Mouse (Mus musculus): ENCODE results near the gene Igf2bp2.
A peak's percentile ranks its signal among the peaks of the same experiment; 100 is the strongest.

Igf2bp2 gene

DNA sequence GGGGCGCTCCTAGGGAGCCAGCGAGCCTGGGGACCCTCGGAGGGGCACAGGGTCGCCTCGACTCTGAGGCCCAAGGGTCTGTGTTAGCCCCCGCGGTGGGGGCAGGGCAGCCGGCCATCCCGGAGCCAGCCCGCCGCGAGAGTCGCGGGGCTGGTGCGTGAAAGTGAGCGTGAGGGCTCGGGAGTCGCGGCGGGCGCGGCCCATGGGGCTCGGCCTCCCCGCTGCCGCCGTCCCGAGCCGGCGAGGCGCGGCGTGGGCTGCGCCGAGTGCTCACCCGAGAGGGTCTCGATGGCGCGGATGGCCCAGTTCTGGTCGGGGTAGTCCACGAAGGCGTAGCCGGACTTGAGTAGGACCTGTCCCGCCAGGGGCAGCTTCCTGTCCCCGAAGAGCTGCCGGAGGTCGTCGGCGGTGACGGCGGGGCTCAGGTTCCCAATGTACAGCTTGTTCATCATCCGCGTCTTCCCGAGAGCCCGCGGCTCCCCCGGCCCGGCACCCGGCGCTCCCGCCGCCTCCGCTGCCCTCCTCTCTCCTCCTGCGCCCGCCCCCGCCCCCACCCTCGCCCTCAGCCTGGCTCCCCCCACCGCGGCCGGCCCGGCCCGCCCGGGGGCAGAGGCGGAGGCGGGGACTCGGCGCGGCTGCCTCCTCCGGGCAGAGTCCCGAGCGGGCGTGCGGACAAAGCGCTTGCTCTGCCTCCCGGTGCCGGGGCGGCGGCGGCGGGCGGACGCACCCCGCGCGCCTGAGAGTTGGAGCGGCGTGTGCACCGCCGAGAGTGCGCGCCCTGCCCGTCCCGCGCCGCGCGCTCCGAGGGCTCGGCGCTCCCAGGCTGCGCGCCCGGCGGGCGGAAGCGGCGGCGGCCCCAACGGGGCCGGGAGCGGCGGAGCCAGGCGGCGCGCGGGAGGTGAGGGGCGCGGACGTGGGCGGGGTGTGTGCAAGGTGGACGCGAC, at the start of gene Igf2bp2:
Igf2bp2 (minus strand) TSS at position 788 of the 944 bp plus-strand sequence.
- DNase-seq (ENCODE audit: low read depth), result peak; percentile 89

DNA sequence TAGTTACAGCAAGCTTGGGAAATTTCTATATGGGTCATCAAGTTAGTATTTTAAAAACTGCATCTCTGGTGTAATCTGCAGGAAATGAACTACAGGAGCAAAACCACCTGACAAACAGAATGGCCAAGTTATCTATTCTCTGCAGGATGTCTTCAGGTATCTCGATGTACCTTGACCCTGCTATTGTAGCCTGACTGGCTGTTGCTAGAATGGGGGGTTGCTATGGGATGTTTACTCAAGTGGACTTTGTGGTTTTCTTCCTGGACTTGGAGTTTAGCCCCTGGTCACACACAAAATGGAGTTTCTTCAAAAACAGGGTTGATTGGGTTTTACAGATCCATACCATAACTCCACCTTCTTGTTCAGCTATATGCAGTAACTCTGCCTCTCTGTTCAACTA, 40.4 kb upstream of the Igf2bp2 start:
- no peak for DNase-seq (ENCODE audit: low read depth)

DNA sequence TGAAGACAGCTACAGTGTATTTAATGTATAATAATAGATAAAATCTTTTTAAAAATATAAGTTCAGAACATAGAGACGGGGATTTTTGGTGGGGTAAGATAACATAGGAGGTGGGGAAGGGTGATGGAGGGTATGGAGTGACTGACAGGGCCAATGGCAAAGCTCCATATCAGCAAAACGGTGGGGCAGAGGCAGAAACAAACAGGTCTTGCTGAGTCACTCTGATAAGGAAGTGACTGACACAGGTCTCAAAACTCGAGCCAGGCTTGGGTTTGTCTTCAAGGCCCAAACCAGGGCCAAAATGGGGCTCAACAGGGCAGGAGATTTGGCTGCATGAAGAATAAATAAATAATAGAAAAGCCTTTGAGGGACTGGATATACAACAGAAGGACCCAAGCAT, 38.8 kb upstream of the Igf2bp2 start:
- DNase-seq (ENCODE audit: low read depth), result no peak

DNA sequence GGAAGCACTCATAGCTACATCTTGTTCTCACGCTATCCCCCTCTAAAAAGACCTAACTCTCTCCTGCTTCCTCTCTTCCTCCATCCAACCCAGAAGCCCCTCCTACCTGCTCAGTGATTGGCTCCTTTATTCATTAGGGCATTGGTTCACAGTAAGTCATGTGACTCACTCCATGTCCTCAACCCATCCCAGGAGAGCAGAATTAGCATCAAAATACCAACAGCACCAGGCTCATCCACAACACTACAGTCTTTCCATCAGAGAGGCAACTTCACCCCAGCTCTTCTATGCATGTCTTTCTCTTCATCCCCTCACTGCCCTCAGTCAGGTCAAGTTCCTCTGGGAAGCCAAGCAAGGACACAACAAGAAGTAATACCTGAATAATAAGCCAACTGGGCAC, 37.4 kb upstream of the Igf2bp2 start:
- DNase-seq (ENCODE audit: low read depth), result no peak

GRCm38 (mm10) chr16:22187366-22187765, 24.3 kb upstream of the Igf2bp2 start:
- DNase-seq (ENCODE audit: low read depth), result no peak

DNA sequence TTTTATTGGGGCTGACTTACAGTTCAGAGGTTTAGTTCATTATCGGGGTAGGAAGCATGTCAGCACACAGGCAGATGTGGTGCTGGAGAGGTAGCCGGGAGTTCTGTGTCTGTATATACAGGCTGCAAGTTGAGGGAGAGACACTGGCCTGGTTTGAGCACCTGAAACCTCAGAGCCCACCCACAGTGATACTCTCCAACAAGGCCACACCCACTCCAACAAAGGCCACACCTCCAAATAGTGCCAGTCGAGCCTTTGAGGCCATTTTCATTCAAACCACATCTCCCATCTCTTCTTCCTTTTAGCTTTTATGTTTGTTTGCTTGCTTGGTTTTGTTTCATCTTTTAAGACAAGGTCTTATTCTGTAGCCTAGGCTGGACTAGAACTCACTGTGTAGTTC, 22.3 kb upstream of the Igf2bp2 start:
- DNase-seq (ENCODE audit: low read depth), result no peak

DNA sequence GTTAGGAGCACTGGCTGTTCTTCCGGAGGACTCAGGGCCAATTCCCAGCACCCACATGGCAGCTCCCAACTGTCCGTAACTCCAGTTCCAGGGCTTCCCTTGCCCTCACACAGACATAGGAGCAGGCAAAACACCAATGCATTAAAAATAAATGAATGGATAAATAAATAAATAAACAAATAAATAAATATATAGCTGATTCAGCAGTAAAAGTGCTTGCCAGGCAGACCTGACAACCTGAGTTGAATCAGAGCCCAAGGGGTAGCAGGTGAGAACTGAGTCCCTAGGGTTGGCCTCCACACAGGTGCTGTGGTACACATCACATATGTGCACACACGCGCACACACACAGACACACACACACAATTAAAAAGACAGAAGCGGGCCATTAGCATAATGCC, 21.0 kb upstream of the Igf2bp2 start:
- DNase-seq (ENCODE audit: low read depth), result no peak

DNA sequence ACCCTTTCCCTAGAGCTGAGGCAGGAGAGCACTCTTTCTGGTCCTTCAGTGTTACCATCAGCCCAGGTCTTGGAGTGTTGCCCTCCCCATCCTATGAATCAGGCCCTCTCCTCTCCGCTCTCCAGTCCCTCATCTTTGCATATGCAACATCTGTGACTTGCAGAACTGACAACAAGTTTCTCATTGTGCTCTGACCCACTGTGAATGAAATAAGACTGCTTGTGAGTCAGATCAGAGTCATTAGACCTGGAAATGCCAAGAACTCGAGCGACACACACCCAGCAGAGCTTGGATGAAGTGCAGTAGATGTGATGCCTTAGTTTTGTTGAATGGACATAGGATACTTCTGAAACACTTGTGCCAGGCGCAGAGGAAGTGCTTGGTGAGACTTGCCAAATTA, 19.2 kb upstream of the Igf2bp2 start:
- peak; percentile 57 for DNase-seq (ENCODE audit: low read depth)

DNA sequence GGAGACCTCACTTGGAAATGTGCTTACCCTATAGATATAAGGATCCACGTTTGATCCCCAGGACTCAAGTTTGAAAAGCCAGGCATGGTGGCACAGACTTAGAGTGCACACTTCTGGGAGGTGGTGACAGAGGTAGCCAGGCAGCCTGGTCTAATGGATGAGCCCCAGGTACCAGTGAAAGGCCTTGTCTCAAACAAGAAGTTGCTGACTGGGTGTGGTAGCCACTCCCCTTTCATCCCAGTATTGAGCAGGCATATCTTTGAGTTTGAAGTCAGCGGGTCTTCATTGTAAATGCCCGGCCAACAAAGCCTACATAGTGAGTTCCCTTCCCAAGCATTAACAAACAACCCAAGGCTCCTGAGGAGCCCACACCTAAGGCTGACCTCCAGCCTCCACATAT, 15.7 kb upstream of the Igf2bp2 start:
- no peak for DNase-seq (ENCODE audit: low read depth)

DNA sequence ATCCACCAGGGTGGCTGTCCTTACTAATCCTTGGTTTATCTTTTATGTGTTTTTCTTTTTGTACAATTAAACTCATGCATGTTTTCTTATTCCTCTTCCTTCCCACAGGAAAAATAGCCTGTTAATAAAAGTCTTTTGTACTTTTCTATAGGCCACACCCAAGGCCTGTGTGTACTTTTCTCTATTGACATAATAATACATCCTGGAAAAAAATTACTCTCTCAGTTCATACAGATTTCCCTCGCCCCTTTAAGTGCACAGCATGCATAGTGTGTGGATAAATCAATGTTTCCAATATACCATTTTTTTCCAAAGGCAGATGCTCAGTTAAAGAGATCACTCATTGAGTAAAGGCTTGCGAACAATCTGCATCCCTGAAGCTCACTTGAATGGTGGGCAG, 14.9 kb upstream of the Igf2bp2 start:
- DNase-seq (ENCODE audit: low read depth), result no peak

DNA sequence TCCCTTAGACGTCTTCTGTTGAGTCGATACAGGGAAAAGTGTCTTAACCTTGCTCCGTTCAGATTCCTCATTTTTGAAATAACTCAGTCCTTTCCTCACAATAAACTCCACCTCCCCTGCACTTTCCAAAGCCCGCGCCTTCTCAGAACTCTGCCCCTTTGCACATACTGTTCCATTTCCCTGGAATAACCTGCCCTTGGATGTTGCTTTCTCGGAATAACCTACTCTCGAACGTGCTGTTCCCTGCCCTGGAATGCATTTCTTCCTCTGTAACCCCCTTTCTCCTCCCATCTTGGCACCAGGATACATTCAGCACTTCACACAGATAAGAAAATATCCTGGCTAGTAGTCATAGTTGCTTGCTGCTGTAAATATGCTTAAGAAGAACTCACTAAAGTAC, 5.6 kb upstream of the Igf2bp2 start:
- DNase-seq (ENCODE audit: low read depth), result no peak

DNA sequence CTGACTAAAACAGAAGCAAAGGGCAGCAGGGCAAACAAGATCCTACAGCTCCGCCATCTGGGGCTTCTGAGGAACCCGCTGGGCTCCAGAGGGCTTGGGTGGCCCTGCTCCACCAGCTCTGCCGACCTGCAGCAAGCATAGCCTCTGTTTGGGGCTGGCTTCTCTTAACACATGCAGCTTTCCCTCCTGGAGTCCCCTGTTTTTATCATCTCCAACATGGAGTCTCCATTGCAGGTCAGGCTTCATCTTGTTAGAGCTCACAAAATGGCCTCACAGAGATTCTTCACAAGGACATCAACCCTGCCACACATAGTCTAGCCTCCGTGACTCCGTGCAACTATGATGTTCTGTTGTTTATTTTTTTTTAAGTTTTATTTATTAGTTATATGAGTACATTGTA, 2.5 kb upstream of the Igf2bp2 start:
- no peak for DNase-seq (ENCODE audit: low read depth)

DNA sequence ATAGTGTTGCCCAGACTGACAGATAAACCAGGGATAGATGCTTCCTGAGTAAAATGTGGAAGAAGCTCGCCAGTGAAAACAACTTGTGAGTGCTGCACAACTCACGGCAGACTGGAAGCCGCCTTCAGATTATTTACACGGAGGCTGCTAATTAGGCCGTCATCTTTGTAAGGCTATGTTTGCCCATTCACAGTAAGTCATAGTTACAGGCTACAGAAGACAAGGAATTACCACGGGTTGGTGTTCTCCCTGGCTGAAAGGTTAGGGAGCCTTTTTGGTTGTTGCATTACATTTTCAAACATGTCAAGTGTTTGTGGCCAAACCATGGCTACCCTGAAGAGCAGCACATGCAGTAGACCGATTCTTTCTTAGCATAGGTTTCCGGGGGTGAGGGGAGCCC, 1.3 kb upstream of the Igf2bp2 start:
- DNase-seq (ENCODE audit: low read depth), result no peak

- DNase-seq (ENCODE audit: low read depth), result peak; percentile 73
Measured at GRCm38 (mm10) chr16:22163456-22163851, 355 bp upstream of the Igf2bp2 start.

GRCm38 (mm10) chr16:22162066-22162511, 1.0 kb downstream of the Igf2bp2 start:
- DNase-seq (ENCODE audit: low read depth), result no peak

DNA sequence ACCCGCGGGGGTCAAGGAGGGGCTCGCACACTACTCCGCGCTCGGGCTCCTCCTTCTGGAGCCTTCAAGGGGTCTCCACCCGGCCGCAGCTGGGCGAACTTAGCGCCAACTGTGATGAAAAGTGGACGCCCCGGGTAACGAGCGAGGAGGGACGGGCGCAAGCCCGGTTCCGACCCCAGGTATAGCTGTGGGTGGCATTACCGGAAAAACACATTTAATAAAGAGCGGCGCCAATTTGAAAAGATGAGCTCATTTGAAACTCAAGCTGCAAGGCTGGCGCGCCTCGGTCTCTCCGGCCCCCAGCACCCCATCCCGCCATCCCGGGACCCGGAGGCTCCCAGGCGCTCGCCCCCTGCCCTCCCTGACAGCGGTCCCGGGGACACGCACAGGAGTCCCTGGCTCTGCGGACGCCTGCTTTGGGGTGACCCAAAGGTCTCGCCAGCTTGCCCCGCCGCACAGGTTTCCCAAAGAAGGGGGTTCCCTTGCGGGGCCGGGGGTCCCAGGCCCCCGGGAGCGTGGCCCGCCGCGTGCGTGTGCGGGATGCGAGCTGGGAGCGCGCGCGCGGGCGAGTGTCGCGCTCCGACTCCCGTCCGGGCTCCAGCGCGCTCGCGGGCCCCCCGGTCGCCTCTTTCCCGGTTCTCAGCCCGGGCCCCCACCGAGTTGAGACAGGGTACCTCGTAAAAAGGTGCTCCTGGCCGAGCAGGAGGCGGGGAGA, 1.6 kb downstream of the Igf2bp2 start:
- DNase-seq (ENCODE audit: low read depth), result peak; percentile 74

- DNase-seq (ENCODE audit: low read depth), result peak; percentile 27
Measured at GRCm38 (mm10) chr16:22160386-22161145, 2.5 kb downstream of the Igf2bp2 start.

DNA sequence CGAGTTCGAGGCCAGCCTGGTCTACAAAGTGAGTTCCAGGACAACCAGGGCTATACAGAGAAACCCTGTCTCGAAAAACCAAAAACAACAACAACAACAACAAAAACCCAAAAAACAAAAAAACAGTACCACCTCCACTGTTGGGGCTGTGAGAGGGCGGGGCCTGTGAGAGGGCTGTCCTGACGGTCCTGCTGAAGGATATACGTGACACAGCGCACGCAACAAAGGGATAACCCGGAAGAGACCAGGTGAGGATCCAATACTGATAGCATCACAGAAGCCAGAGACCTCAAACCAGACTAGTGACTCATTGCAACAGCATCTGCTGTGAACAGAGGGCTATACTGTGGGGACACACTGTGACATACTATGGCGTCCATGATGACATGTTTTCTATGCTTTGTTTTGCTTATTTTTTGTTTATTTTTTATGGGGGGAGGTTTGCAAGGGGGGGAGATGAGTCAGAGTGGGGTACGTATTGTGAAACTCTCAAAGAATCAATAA, 10.1 kb downstream of the Igf2bp2 start:
- DNase-seq (ENCODE audit: low read depth), result no peak

GRCm38 (mm10) chr16:22151706-22152315, 11.3 kb downstream of the Igf2bp2 start:
- DNase-seq (ENCODE audit: low read depth), result peak; percentile 75

DNA sequence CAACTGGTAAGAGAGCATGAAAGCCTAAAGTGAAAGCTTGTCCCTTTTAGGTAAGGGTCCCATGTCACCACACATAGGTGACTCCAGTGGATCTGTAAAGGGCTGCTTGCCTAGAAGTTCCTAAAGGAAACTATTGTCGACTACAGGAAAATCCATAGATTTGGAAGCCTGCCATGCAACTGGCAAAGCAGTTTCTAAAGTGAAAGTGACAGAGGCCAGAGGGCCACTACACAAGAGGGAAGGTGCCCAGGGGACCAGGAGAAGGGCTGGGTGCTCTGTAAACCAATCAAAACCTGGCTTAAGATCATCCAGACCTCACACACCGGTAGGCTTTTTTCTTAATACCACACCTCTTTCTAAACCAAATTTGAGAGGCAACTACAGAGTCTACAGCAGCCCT, 12.7 kb downstream of the Igf2bp2 start:
- DNase-seq (ENCODE audit: low read depth), result peak; percentile 44

DNA sequence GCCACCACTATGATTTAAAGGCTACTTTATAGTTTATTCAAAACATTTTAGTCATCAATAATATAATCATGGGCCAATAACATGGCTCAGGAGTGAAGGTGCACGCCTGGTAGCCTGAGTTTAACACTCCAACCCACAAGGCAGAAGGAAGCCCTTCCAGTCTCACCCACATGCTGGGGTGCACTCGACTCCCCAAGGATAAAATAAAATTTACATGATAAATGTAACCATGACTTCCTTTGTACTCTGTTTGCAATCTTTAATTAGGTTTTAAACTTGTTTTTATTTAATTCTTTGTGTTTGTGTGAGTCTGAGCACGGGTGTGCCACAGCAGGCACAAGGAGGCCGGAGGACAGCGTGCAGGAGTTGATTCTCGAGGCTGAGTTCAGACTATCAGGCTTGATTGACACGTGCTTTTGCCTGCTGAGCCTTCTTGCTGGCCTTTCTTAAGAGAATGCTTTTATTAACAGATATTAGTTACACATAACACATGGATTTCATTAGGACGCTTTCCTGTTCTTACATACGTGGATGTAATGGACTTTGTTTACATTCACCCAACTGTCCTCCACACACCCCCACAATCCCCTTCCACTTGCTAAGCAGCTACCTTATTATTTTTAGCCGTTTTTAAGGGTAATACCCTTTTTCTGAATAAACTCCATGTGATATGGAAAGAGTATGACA, 13.3 kb downstream of the Igf2bp2 start:
- DNase-seq (ENCODE audit: low read depth), result no peak
